Mouse (Mus musculus): ENCODE measurements at regions not wholly inside any gene's neighbourhood (a gene's known extent, or its start where the extent isn't known, plus 50 kb on each side); places are given as distances from the start of the nearest gene placed in this dataset.

DNA sequence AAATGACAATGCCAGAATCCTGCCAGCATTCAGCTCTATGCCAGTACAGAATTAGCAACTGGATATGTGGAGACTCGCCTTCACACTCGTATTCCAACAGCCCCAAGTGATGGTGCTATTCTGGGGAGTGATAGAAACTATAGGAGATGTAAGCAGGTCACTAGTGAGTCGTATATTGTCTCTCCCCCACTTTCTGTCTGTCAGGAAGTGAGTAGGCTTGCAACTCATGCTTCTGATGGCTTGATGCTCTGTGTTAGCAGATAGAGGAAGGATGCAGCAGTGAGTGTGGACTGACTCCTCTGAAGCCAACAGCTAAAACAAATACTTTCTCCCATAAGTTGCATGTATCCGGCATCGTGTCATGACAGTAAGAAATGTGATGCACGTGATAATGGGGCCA is 52.0 kb upstream of the 4933409G03Rik start:
- DNase-seq (ENCODE audit: low spot score in 2 of 2), result peak in 1 of 2 experiments; percentile 20

GRCm38 (mm10) chr2:68531099-68531498 is 51.1 kb upstream of the 4933409G03Rik start:
- DNase-seq (ENCODE audit: low spot score in 2 of 2), result no peak
